Mouse (Mus musculus) limb, embryonic 14.5 days (tissue): ENCODE measurements at regions not wholly inside any gene's neighbourhood (a gene's known extent, or its start where the extent isn't known, plus 50 kb on each side); places are given as distances from the start of the nearest gene placed in this dataset.

Source experiments
- ATAC-seq: fragments of 200-750 bp; cut with Nextera tagmentation; 2 replicates; pipeline ENCODE4 v1.8.0; 2017; ENCODE audit warnings: low read depth, moderate number of reproducible peaks, moderate TSS enrichment; ENCODE audit not compliant: low FRiP score
- DNase-seq: peaks from one replicate; pipeline ENCODE4 v3.0.0-alpha.2; 2015; ENCODE audit warnings: low spot score
- H3K27ac ChIP-seq: fragments of 300-500 bp; sonication (generic); replicated peaks from 2 replicates; pipeline ENCODE4 v1.5.1; 2014; ENCODE audit warnings: low read depth, mild to moderate bottlenecking, low read length, moderate library complexity, mixed read lengths
- H3K27me3 ChIP-seq: fragments of 300-500 bp; sonication (generic); 2 replicates; pipeline ENCODE4 v1.6.1; 2014; ENCODE audit warnings: low read length, mixed read lengths; ENCODE audit not compliant: control insufficient read depth, insufficient read depth
- H3K36me3 ChIP-seq: fragments of 300-500 bp; sonication (generic); 2 replicates; pipeline ENCODE4 v1.6.1; 2014; ENCODE audit warnings: mild to moderate bottlenecking, low read length, moderate library complexity, mixed read lengths; ENCODE audit not compliant: control insufficient read depth, insufficient read depth
- H3K4me1 ChIP-seq: fragments of 300-500 bp; sonication (generic); 2 replicates; pipeline ENCODE4 v1.6.1; 2014; ENCODE audit warnings: antibody characterized with exemption, low read length, mixed read lengths; ENCODE audit not compliant: control insufficient read depth, insufficient read depth
- H3K4me2 ChIP-seq: fragments of 300-500 bp; sonication (generic); replicated peaks from 2 replicates; pipeline ENCODE4 v1.6.1; 2014; ENCODE audit warnings: low read depth, mild to moderate bottlenecking, low read length, moderate library complexity; ENCODE audit not compliant: severe bottlenecking
- H3K4me3 ChIP-seq: fragments of 300-500 bp; sonication (generic); replicated peaks from 2 replicates; pipeline ENCODE4 v1.5.1; 2014; ENCODE audit warnings: low read length
- H3K9ac ChIP-seq: fragments of 300-500 bp; sonication (generic); 2 replicates; pipeline ENCODE4 v1.6.1; 2014; ENCODE audit warnings: mild to moderate bottlenecking, low read depth, low read length, moderate library complexity; ENCODE audit not compliant: severe bottlenecking
- H3K9me3 ChIP-seq: fragments of 300-500 bp; sonication (generic); 2 replicates; pipeline ENCODE4 v1.6.1; 2016; ENCODE audit warnings: low read length; ENCODE audit not compliant: control insufficient read depth
- POLR2A ChIP-seq: fragments of 200-500 bp; IDR thresholded peaks from 2 replicates; pipeline ENCODE4 v1.8.0; 2012; ENCODE audit warnings: inconsistent platforms, mild to moderate bottlenecking, moderate library complexity, borderline replicate concordance; ENCODE audit not compliant: insufficient read depth, insufficient read length; ENCODE audit errors: extremely low read depth
- WGBS: fragments of 180-500 bp; shearing (Covaris S2); extraction: QIAGEN DNeasy Blood & Tissue Kit; methylation state at CpG from one replicate; pipeline ENCODE4 v1.1.7; 2014; 5-methylcytosine and 5-hydroxymethylcytosine counted together

GRCm38 (mm10) chr10:97047566-97047965 is 430.8 kb downstream of the Btg1 start:
- H3K4me3 ChIP-seq: no peak overlapping the region
- no peaks in the 10 kb centered on the region for H3K36me3 ChIP-seq
- ATAC-seq: no peak
- H3K4me1 ChIP-seq: peaks cover 5% of the 10 kb centered on the region; the same call in 1 of the 2 replicates
- H3K27ac ChIP-seq: no peak overlapping the region
- H3K27me3 ChIP-seq: no peaks in the 10 kb centered on the region
- no peak overlapping the region for H3K9ac ChIP-seq
- DNase-seq: peak; percentile 26
- H3K9me3 ChIP-seq: 0 out of 2 replicates have a peak, but pooled peaks cover 5% of the 10 kb centered on the region
- 22% methylated on average over 2 of the region's 2 CpGs for WGBS
- TF ChIP-seq POLR2A: no peak
- H3K4me2 ChIP-seq: no peak overlapping the region

- H3K4me3 ChIP-seq: no peak overlapping the region
- H3K4me2 ChIP-seq: no peak overlapping the region
- no peak overlapping the region for H3K9ac ChIP-seq
- H3K36me3 ChIP-seq: no peaks in the 10 kb centered on the region
- ATAC-seq: no peak
- no peak for TF ChIP-seq POLR2A
- H3K27me3 ChIP-seq: no peaks in the 10 kb centered on the region
- H3K27ac ChIP-seq: no peak overlapping the region
- no peak for DNase-seq
- H3K4me1 ChIP-seq: peaks cover 5% of the 10 kb centered on the region; the same call in 1 of the 2 replicates
- 36% methylated on average over 2 of the region's 2 CpGs for WGBS
- 0 out of 2 replicates have a peak, but pooled peaks cover 5% of the 10 kb centered on the region for H3K9me3 ChIP-seq
These were observed 431.2 kb downstream of the Btg1 start for GRCm38 (mm10) chr10:97047996-97048395.

GRCm38 (mm10) chr10:97054472-97054871 is 424.9 kb upstream of the Dcn start:
- DNase-seq: no peak
- H3K4me2 ChIP-seq: no peak overlapping the region
- 84% methylated on average over 3 of the region's 3 CpGs for WGBS
- H3K4me3 ChIP-seq: no peak overlapping the region
- no peaks in the 10 kb centered on the region for H3K27me3 ChIP-seq
- no peaks in the 10 kb centered on the region for H3K4me1 ChIP-seq
- no peak for ATAC-seq
- H3K27ac ChIP-seq: no peak overlapping the region
- no peak overlapping the region for H3K9ac ChIP-seq
- no peaks in the 10 kb centered on the region for H3K9me3 ChIP-seq
- H3K36me3 ChIP-seq: no peaks in the 10 kb centered on the region
- TF ChIP-seq POLR2A: no peak

GRCm38 (mm10) chr10:97061961-97062360 is 417.4 kb upstream of the Dcn start:
- Histone ChIP-seq H3K9ac (no peak overlapping the region), H3K36me3 (no peaks in the 10 kb centered on the region), H3K27ac (no peak overlapping the region), H3K9me3 (no peaks in the 10 kb centered on the region), H3K27me3 (no peaks in the 10 kb centered on the region), H3K4me3 (no peak overlapping the region), H3K4me2 (no peak overlapping the region), H3K4me1 (no peaks in the 10 kb centered on the region)
- 78% methylated on average over 3 of the region's 3 CpGs for WGBS
- ATAC-seq (no peak), DNase-seq (no peak)
- no peak for TF ChIP-seq POLR2A

DNA sequence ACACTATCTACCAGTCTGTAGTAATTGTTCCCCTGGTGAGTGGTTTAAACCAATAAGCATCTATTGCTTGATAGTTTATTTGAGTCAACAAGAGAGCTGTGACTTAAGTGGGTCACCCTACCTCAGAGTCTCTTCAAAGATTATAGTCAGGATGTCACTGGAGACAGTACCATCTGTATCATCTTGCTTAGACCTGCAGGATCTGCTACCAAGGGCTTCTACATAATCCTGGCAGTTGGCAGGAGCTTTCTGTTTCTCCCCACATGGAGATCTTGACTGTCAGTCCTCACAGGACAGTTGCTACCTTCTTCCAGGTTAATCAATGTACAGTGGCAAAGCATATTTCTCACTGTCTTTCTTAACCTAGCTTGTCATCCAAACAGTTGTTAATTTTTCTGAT is 414.9 kb upstream of the Dcn start:
- DNase-seq (no peak), ATAC-seq (no peak)
- H3K36me3 ChIP-seq: no peaks in the 10 kb centered on the region
- H3K4me1 ChIP-seq: no peaks in the 10 kb centered on the region
- no peaks in the 10 kb centered on the region for H3K9me3 ChIP-seq
- no peak for TF ChIP-seq POLR2A
- no peak overlapping the region for H3K4me3 ChIP-seq
- H3K27me3 ChIP-seq: no peaks in the 10 kb centered on the region
- H3K4me2 ChIP-seq: no peak overlapping the region
- H3K27ac ChIP-seq: no peak overlapping the region
- H3K9ac ChIP-seq: no peak overlapping the region

GRCm38 (mm10) chr10:97078022-97078473 is 401.4 kb upstream of the Dcn start:
- Histone ChIP-seq H3K9ac (no peak overlapping the region), H3K27ac (no peak overlapping the region), H3K36me3 (no peaks in the 10 kb centered on the region), H3K9me3 (no peaks in the 10 kb centered on the region), H3K4me1 (peaks cover 13% of the 10 kb centered on the region), H3K27me3 (no peaks in the 10 kb centered on the region), H3K4me2 (no peak overlapping the region), H3K4me3 (no peak overlapping the region)
- 43% methylated on average over 5 of the region's 5 CpGs for WGBS
- TF ChIP-seq POLR2A: no peak
- no peak for ATAC-seq
- DNase-seq: peak; percentile 6
